Mouse (Mus musculus): ENCODE results near the gene Ahcyl1. TPM values are rescaled to one million over a fixed set of nuclear protein-coding genes. Genes with fewer than 3 reads are reported as not detected.

Gene Ahcyl1
- 106 and 107 TPM in 2 replicates for polyA plus RNA-seq (2014; fragmentation: Nextera tagmentation; extraction: Ambion mirVana)

- H3K36me3 ChIP-seq (ENCODE audit: insufficient read depth): no peaks in the 10 kb centered on the region
- peak within 1 kb of the TSS; percentile 98 for H3K9ac ChIP-seq
- H3K9me3 ChIP-seq (ENCODE audit: low read depth, low read length): no peaks in the 10 kb centered on the region
- peaks cover 17% of the 10 kb centered on the region for H3K4me1 ChIP-seq (ENCODE audit: insufficient read depth)
- H3K27me3 ChIP-seq (ENCODE audit: insufficient read depth, low read length): no peaks in the 10 kb centered on the region
- DNase-seq: peak; percentile 99
- peak within 1 kb of the TSS; percentile 93 for H3K27ac ChIP-seq (ENCODE audit: low read depth)
- ATAC-seq (ENCODE audit: insufficient read depth): peak; percentile 98
- peak within 1 kb of the TSS; percentile 85 for H3K4me3 ChIP-seq (ENCODE audit: low read depth, low read length)
- WGBS: under 1% methylated on average over 89 of the region's 93 CpGs
- H3K4me2 ChIP-seq: peak within 1 kb of the TSS; percentile 87
- TF ChIP-seq CTCF (IDR thresholded peaks at IDR 0.05; ENCODE audit: low read depth): peak; percentile 94
These were observed at the start of gene Ahcyl1 for GRCm38 (mm10) chr3:107695948-107696881. Gene Ahcyl1, minus strand, starts transcription at chr3:107696560.

- DNase-seq (no peak), ATAC-seq (ENCODE audit: insufficient read depth) (no peak)
- WGBS: 79% methylated on average over 3 of the region's 3 CpGs
- Histone ChIP-seq H3K9ac (no peak overlapping the region), H3K4me3 (ENCODE audit: low read depth, low read length) (no peak overlapping the region), H3K27ac (ENCODE audit: low read depth) (no peak overlapping the region), H3K27me3 (ENCODE audit: insufficient read depth, low read length) (no peaks in the 10 kb centered on the region), H3K9me3 (ENCODE audit: low read depth, low read length) (no peaks in the 10 kb centered on the region), H3K4me2 (no peak overlapping the region), H3K36me3 (ENCODE audit: insufficient read depth) (peaks cover 45% of the 10 kb centered on the region; the same call in 1 of the 2 replicates), H3K4me1 (ENCODE audit: insufficient read depth) (peaks cover 18% of the 10 kb centered on the region)
- no peak for TF ChIP-seq CTCF (IDR thresholded peaks at IDR 0.05; ENCODE audit: low read depth)
These were observed 49.7 kb upstream of the Ahcyl1 start for GRCm38 (mm10) chr3:107746026-107746425.

GRCm38 (mm10) chr3:107743650-107744049 lies 47.3 kb upstream of the Ahcyl1 start:
- Histone ChIP-seq H3K36me3 (ENCODE audit: insufficient read depth) (peaks cover 27% of the 10 kb centered on the region; the same call in 1 of the 2 replicates), H3K27ac (ENCODE audit: low read depth) (no peak overlapping the region), H3K4me2 (no peak overlapping the region), H3K4me3 (ENCODE audit: low read depth, low read length) (no peak overlapping the region), H3K9me3 (ENCODE audit: low read depth, low read length) (no peaks in the 10 kb centered on the region), H3K4me1 (ENCODE audit: insufficient read depth) (peaks cover 33% of the 10 kb centered on the region), H3K27me3 (ENCODE audit: insufficient read depth, low read length) (no peaks in the 10 kb centered on the region), H3K9ac (no peak overlapping the region)
- ATAC-seq (ENCODE audit: insufficient read depth): no peak
- 74% methylated on average over 1 of the region's 1 CpGs for WGBS
- peak; percentile 24 for DNase-seq
- no peak for TF ChIP-seq CTCF (IDR thresholded peaks at IDR 0.05; ENCODE audit: low read depth)

GRCm38 (mm10) chr3:107743107-107743506 lies 46.7 kb upstream of the Ahcyl1 start:
- Histone ChIP-seq H3K27ac (ENCODE audit: low read depth) (no peak overlapping the region), H3K36me3 (ENCODE audit: insufficient read depth) (peaks cover 22% of the 10 kb centered on the region; the same call in 1 of the 2 replicates), H3K27me3 (ENCODE audit: insufficient read depth, low read length) (no peaks in the 10 kb centered on the region), H3K9me3 (ENCODE audit: low read depth, low read length) (no peaks in the 10 kb centered on the region), H3K4me2 (no peak overlapping the region), H3K4me3 (ENCODE audit: low read depth, low read length) (no peak overlapping the region), H3K9ac (no peak overlapping the region), H3K4me1 (ENCODE audit: insufficient read depth) (peaks cover 33% of the 10 kb centered on the region)
- no peak for TF ChIP-seq CTCF (IDR thresholded peaks at IDR 0.05; ENCODE audit: low read depth)
- DNase-seq (peak; percentile 62), ATAC-seq (ENCODE audit: insufficient read depth) (no peak)
- 27% methylated on average over 3 of the region's 3 CpGs for WGBS

- Histone ChIP-seq H3K9ac (no peak overlapping the region), H3K4me2 (no peak overlapping the region), H3K27me3 (ENCODE audit: insufficient read depth, low read length) (no peaks in the 10 kb centered on the region), H3K4me3 (ENCODE audit: low read depth, low read length) (no peak overlapping the region), H3K27ac (ENCODE audit: low read depth) (0 out of 2 replicates have a peak overlapping the region, but pooled peaks have one; percentile 81), H3K9me3 (ENCODE audit: low read depth, low read length) (no peaks in the 10 kb centered on the region), H3K36me3 (ENCODE audit: insufficient read depth) (peaks cover 18% of the 10 kb centered on the region; the same call in 1 of the 2 replicates), H3K4me1 (ENCODE audit: insufficient read depth) (peaks cover 33% of the 10 kb centered on the region)
- 84% methylated on average over 10 of the region's 10 CpGs for WGBS
- DNase-seq (no peak), ATAC-seq (ENCODE audit: insufficient read depth) (no peak)
- no peak for TF ChIP-seq CTCF (IDR thresholded peaks at IDR 0.05; ENCODE audit: low read depth)
These were observed 45.8 kb upstream of the Ahcyl1 start for GRCm38 (mm10) chr3:107742071-107742710.

- no peak for TF ChIP-seq CTCF (IDR thresholded peaks at IDR 0.05; ENCODE audit: low read depth)
- no peaks in the 10 kb centered on the region for H3K27me3 ChIP-seq (ENCODE audit: insufficient read depth, low read length)
- peak overlapping the region; percentile 81 for H3K27ac ChIP-seq (ENCODE audit: low read depth)
- DNase-seq (no peak), ATAC-seq (ENCODE audit: insufficient read depth) (no peak)
- H3K9ac ChIP-seq: no peak overlapping the region
- H3K9me3 ChIP-seq (ENCODE audit: low read depth, low read length): no peaks in the 10 kb centered on the region
- H3K36me3 ChIP-seq (ENCODE audit: insufficient read depth): peaks cover 17% of the 10 kb centered on the region; the same call in 1 of the 2 replicates
- no peak overlapping the region for H3K4me3 ChIP-seq (ENCODE audit: low read depth, low read length)
- no peak overlapping the region for H3K4me2 ChIP-seq
- peaks cover 33% of the 10 kb centered on the region for H3K4me1 ChIP-seq (ENCODE audit: insufficient read depth)
These were observed 45.0 kb upstream of the Ahcyl1 start for GRCm38 (mm10) chr3:107741387-107741786.
